In the genomic region with DNA sequence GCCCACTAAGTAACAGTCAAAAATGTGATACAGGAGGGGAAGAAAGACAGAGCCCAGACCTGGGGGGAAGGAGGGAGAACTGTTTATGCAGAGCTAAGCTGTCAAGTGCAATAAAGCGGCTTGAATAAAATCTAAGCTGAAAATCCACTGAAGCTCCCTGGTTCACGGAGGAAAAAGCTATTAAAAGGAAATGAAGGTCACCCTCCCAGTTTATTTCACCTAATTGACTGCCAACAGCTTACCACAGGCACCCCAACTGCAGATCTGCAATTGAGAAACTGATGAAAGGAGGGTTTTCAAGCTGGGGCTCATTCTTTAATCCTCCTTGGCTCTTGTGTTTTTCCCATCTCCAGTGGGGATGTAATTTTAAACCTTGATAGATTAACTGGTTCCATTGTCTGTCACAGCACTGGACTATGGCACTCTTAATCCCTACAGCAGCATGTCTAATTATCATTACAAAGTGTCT, we compare ENCODE assay signal across 13 mouse cellular contexts. TPM values are rescaled to one million over a fixed set of nuclear protein-coding genes. Genes with fewer than 3 reads are reported as not detected.
DNase-seq lines count a peak whose midpoint lies in the region; ATAC-seq lines count a peak whose summit lies in the region.
"Had no signal": no experiment of that assay in that cellular context is flagged by ENCODE, and none has a peak within 500 bp of the region (broad histone marks: within the 10 kb centered on the region; RNA-seq: fewer than 3 reads in every experiment).

No protein-coding gene starts in this region.

- H3K9me3 ChIP-seq in forebrain, embryonic 13.5 days (replicated peaks), result no peaks in the 10 kb centered on the region
- H3K9me3 ChIP-seq: liver, embryonic 12.5 days had no signal

- H3K27me3 ChIP-seq in forebrain, embryonic 13.5 days, result no peaks in the 10 kb centered on the region
- H3K27me3 ChIP-seq: liver, embryonic 12.5 days had no signal

- no peak overlapping the region for H3K9ac ChIP-seq in forebrain, embryonic 13.5 days
- H3K9ac ChIP-seq: liver, embryonic 12.5 days had no signal

- 2% methylated on average over 2 of the region's 2 CpGs for WGBS in forebrain, embryonic 13.5 days

- peak overlapping the region; percentile 70 for H3K27ac ChIP-seq in forebrain, embryonic 13.5 days
- H3K27ac ChIP-seq: liver, embryonic 12.5 days; macrophage had no signal

- peaks cover 60% of the 10 kb centered on the region for H3K4me1 ChIP-seq in forebrain, embryonic 13.5 days

- H3K4me2 ChIP-seq in forebrain, embryonic 13.5 days, result no peak overlapping the region; the same call in 1 of the 2 replicates
- H3K4me2 ChIP-seq: liver, embryonic 12.5 days had no signal

- DNase-seq in brain, embryonic 18.5 days (ENCODE audit: low read depth, low spot score), result peak; percentile 52
- DNase-seq in mesoderm, embryonic 11.5 days (ENCODE audit: low read depth, low spot score), result peak; percentile 46
- peak; percentile 90 for DNase-seq in retina, embryonic 14.5 days (ENCODE audit: low spot score)
- DNase-seq in adrenal gland, postnatal 36 days, result no peak
- DNase-seq in urinary bladder, postnatal 36 days (ENCODE audit: low spot score in 2 of 2), result no peak
- DNase-seq: cerebellum, postnatal 36 days; heart, adult 18-20 months; heart, postnatal 4 days; kidney, postnatal 25 days had no signal

- ATAC-seq in forebrain, embryonic 13.5 days, result peak; percentile 92
- ATAC-seq in megakaryocyte progenitor cell, adult 5-6 weeks (replicated peaks; ENCODE audit: poor library complexity), result no peak
- ATAC-seq: liver, embryonic 12.5 days had no signal

- H3K4me3 ChIP-seq in forebrain, embryonic 13.5 days, result no peak overlapping the region
- H3K4me3 ChIP-seq: liver, embryonic 12.5 days had no signal

- peaks cover 14% of the 10 kb centered on the region; the same call in 1 of the 2 replicates for H3K36me3 ChIP-seq in forebrain, embryonic 13.5 days (ENCODE audit: poor library complexity, severe bottlenecking)

RNA-seq across cellular contexts. Expression of a gene that starts 32.9 kb away (rescaled TPM):
- 37.5 and 41.4 TPM in 2 replicates for polyA plus RNA-seq in forebrain, embryonic 13.5 days (2015; fragmentation: Nextera tagmentation; extraction: Ambion mirVana)
- total RNA-seq in megakaryocyte progenitor cell, adult 5-6 weeks (2015), result 6.0 and 7.3 TPM in 2 replicates
- 9.2 and 18.9 TPM in 2 replicates for total RNA-seq in megakaryocyte progenitor cell, adult 5-6 weeks (2017)
- total RNA-seq in adrenal gland, postnatal 36 days (2021), result 10 to 100 TPM; 33.7 to 41.9 TPM

Comparison
In these comparisons a context has a peak if more than half of its experiments do, and no peak if none do; other contexts are left out.
1. DNase-seq: peak in brain, embryonic 18.5 days (single experiment), mesoderm, embryonic 11.5 days (single experiment) and retina, embryonic 14.5 days (single experiment); none in adrenal gland, postnatal 36 days (0 of 2) and urinary bladder, postnatal 36 days (0 of 2).